Mouse (Mus musculus): ENCODE results near the gene Myo1b. TPM values are rescaled to one million over a fixed set of nuclear protein-coding genes. Genes with fewer than 3 reads are reported as not detected.
"Not testable (repeated sequence)": the region's sequence is repeated elsewhere in the genome, so short reads cannot be mapped to it uniquely, and the experiment has no call there.

Gene Myo1b
- polyA plus RNA-seq, 1 experiment = 4.4 TPM

- Histone ChIP-seq H3K27ac (replicated peaks; ENCODE audit: low read depth, low read length) (no peak overlapping the region), H3K4me3 (ENCODE audit: insufficient read depth, low read depth, low read length) (no peak overlapping the region), H3K4me1 (ENCODE audit: control insufficient read depth, insufficient read depth, insufficient read length, low read length) (peaks cover 27% of the 10 kb centered on the region; the same call in 1 of the 2 replicates)
Observed at GRCm38 (mm10) chr1:51882752-51883151, 33.1 kb downstream of the Myo1b start.

- peaks cover 15% of the 10 kb centered on the region; the same call in 1 of the 2 replicates for H3K4me1 ChIP-seq (ENCODE audit: control insufficient read depth, insufficient read depth, insufficient read length, low read length)
- H3K4me3 ChIP-seq (ENCODE audit: insufficient read depth, low read depth, low read length) = no peak overlapping the region
- H3K27ac ChIP-seq (replicated peaks; ENCODE audit: low read depth, low read length) = peak overlapping the region; percentile 16; the same call in 1 of the 2 replicates
Observed at GRCm38 (mm10) chr1:51879927-51880814, 35.7 kb downstream of the Myo1b start.

- peaks cover 13% of the 10 kb centered on the region; the same call in 1 of the 2 replicates for H3K4me1 ChIP-seq (ENCODE audit: control insufficient read depth, insufficient read depth, insufficient read length, low read length)
- H3K4me3 ChIP-seq (ENCODE audit: insufficient read depth, low read depth, low read length) = no peak overlapping the region
- H3K27ac ChIP-seq (replicated peaks; ENCODE audit: low read depth, low read length) = peak overlapping the region; percentile 16
Observed at GRCm38 (mm10) chr1:51879333-51879770, 36.5 kb downstream of the Myo1b start.

GRCm38 (mm10) chr1:51875462-51876225 lies 40.2 kb downstream of the Myo1b start:
- peaks cover 18% of the 10 kb centered on the region; the same call in 1 of the 2 replicates for H3K4me1 ChIP-seq (ENCODE audit: control insufficient read depth, insufficient read depth, insufficient read length, low read length)
- no peak overlapping the region for H3K27ac ChIP-seq (replicated peaks; ENCODE audit: low read depth, low read length)
- H3K4me3 ChIP-seq (ENCODE audit: insufficient read depth, low read depth, low read length) = no peak overlapping the region

- no peak overlapping the region for H3K4me3 ChIP-seq (ENCODE audit: insufficient read depth, low read depth, low read length)
- H3K27ac ChIP-seq (replicated peaks; ENCODE audit: low read depth, low read length) = no peak overlapping the region
- peaks cover 10% of the 10 kb centered on the region; the same call in 1 of the 2 replicates for H3K4me1 ChIP-seq (ENCODE audit: control insufficient read depth, insufficient read depth, insufficient read length, low read length)
Observed at GRCm38 (mm10) chr1:51872493-51873261, 43.2 kb downstream of the Myo1b start.

GRCm38 (mm10) chr1:51871234-51871633 lies 44.6 kb downstream of the Myo1b start:
- H3K4me1 ChIP-seq (ENCODE audit: control insufficient read depth, insufficient read depth, insufficient read length, low read length) = peaks cover 10% of the 10 kb centered on the region; the same call in 1 of the 2 replicates
- not testable (repeated sequence) for H3K4me3 ChIP-seq (ENCODE audit: insufficient read depth, low read depth, low read length)

GRCm38 (mm10) chr1:51862828-51863421 lies 52.9 kb downstream of the Myo1b start:
- H3K27ac ChIP-seq (replicated peaks; ENCODE audit: low read depth, low read length) = no peak overlapping the region

More at GRCm38 (mm10) chr1:51871234-51871633, 44.6 kb downstream of the Myo1b start:
- not testable (repeated sequence) for H3K27ac ChIP-seq (replicated peaks; ENCODE audit: low read depth, low read length)

GRCm38 (mm10) chr1:51860837-51861236 lies 55.0 kb downstream of the Myo1b start:
- H3K4me1 ChIP-seq (ENCODE audit: control insufficient read depth, insufficient read depth, insufficient read length, low read length) = peaks cover 5% of the 10 kb centered on the region; the same call in 1 of the 2 replicates
- no peak overlapping the region for H3K4me3 ChIP-seq (ENCODE audit: insufficient read depth, low read depth, low read length)
- H3K27ac ChIP-seq (replicated peaks; ENCODE audit: low read depth, low read length) = no peak overlapping the region

More at GRCm38 (mm10) chr1:51862828-51863421, 52.9 kb downstream of the Myo1b start:
- H3K4me3 ChIP-seq (ENCODE audit: insufficient read depth, low read depth, low read length) = no peak overlapping the region
- H3K4me1 ChIP-seq (ENCODE audit: control insufficient read depth, insufficient read depth, insufficient read length, low read length) = no peaks in the 10 kb centered on the region

- H3K27ac ChIP-seq (replicated peaks; ENCODE audit: low read depth, low read length) = no peak overlapping the region
- H3K4me3 ChIP-seq (ENCODE audit: insufficient read depth, low read depth, low read length) = no peak overlapping the region
- peaks cover 10% of the 10 kb centered on the region; the same call in 1 of the 2 replicates for H3K4me1 ChIP-seq (ENCODE audit: control insufficient read depth, insufficient read depth, insufficient read length, low read length)
Observed at GRCm38 (mm10) chr1:51856946-51857345, 58.9 kb downstream of the Myo1b start.

- Histone ChIP-seq H3K27ac (replicated peaks; ENCODE audit: low read depth, low read length) (peak overlapping the region; percentile 27), H3K4me1 (ENCODE audit: control insufficient read depth, insufficient read depth, insufficient read length, low read length) (peaks cover 10% of the 10 kb centered on the region; the same call in 1 of the 2 replicates)
Observed at GRCm38 (mm10) chr1:51856245-51856915, 59.5 kb downstream of the Myo1b start.

GRCm38 (mm10) chr1:51855541-51856244 lies 60.2 kb downstream of the Myo1b start:
- Histone ChIP-seq H3K27ac (replicated peaks; ENCODE audit: low read depth, low read length) (peak overlapping the region; percentile 27), H3K4me1 (ENCODE audit: control insufficient read depth, insufficient read depth, insufficient read length, low read length) (peaks cover 10% of the 10 kb centered on the region; the same call in 1 of the 2 replicates), H3K4me3 (ENCODE audit: insufficient read depth, low read depth, low read length) (no peak overlapping the region)

More at GRCm38 (mm10) chr1:51856245-51856915, 59.5 kb downstream of the Myo1b start:
- no peak overlapping the region for H3K4me3 ChIP-seq (ENCODE audit: insufficient read depth, low read depth, low read length)

GRCm38 (mm10) chr1:51852314-51852713 lies 63.6 kb downstream of the Myo1b start:
- Histone ChIP-seq H3K4me3 (ENCODE audit: insufficient read depth, low read depth, low read length) (no peak overlapping the region), H3K4me1 (ENCODE audit: control insufficient read depth, insufficient read depth, insufficient read length, low read length) (peaks cover 15% of the 10 kb centered on the region; the same call in 1 of the 2 replicates), H3K27ac (replicated peaks; ENCODE audit: low read depth, low read length) (no peak overlapping the region)

GRCm38 (mm10) chr1:51849570-51850211 lies 66.2 kb downstream of the Myo1b start:
- peaks cover 12% of the 10 kb centered on the region; the same call in 1 of the 2 replicates for H3K4me1 ChIP-seq (ENCODE audit: control insufficient read depth, insufficient read depth, insufficient read length, low read length)
- H3K4me3 ChIP-seq (ENCODE audit: insufficient read depth, low read depth, low read length) = no peak overlapping the region
- H3K27ac ChIP-seq (replicated peaks; ENCODE audit: low read depth, low read length) = no peak overlapping the region
